8 mouse cellular contexts compared by ENCODE assay signal in the genomic region with DNA sequence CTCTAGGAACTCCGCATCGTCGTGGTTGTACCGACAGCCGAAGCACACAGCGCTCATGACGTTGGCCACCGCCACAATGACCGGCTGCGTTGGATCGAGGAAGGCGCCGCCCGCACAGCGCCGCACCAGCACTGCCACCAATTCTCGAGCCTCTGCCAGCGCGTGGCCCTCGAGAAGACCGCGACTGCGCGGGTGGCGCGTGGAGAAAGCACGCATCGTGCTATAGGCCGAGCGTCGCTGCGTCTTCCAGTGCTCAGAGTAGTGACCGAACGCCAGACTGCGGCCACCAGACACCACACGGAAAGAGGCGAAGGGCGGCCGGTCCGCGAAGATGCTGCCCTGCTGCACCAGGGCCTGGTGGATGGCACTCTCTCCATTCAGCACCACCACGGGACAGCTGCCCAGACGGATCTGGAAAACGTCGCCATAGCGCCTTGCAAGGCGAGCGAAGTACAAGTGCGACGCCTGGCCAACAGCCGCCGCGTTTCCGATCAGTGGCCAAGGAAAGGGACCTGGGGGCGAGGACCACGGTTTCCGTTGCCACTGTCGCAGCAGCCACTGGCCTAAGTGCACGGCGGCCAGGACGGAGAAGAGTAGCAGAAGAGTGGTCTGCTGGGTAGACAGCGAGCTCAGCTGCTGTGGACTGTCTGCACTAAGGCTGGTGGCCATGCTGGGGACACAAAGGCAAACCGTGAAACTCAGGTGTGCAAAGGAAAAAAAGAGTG. TPM values are rescaled to one million over a fixed set of nuclear protein-coding genes. Genes with fewer than 3 reads are reported as not detected.
DNase-seq lines count a peak whose midpoint lies in the region; ATAC-seq and TF ChIP-seq lines count a peak whose summit lies in the region.

No protein-coding gene starts in this region.

- ATAC-seq in forebrain, postnatal 0 days: peak; percentile 38
- 0 out of 2 replicates have a peak, but pooled peaks have one; percentile 11 for ATAC-seq in kidney, embryonic 16.5 days (ENCODE audit: low FRiP score, low TSS enrichment)

- no peak for TF ChIP-seq CTCF in lung, adult 2 months (IDR thresholded peaks at IDR 0.05; ENCODE audit: insufficient read depth, low read length)
- TF ChIP-seq CTCF in bone marrow, adult 2 months (IDR thresholded peaks at IDR 0.05; ENCODE audit: control insufficient read depth, insufficient read depth, low read length): no peak
- no peak for TF ChIP-seq CTCF in forebrain, postnatal 0 days (IDR thresholded peaks at IDR 0.05; ENCODE audit: low read depth)

- peaks cover 43% of the 10 kb centered on the region for H3K27me3 ChIP-seq in forebrain, postnatal 0 days (ENCODE audit: insufficient read depth, low read length)
- peaks cover 27% of the 10 kb centered on the region for H3K27me3 ChIP-seq in kidney, embryonic 16.5 days (ENCODE audit: insufficient read depth, low read length)
- peaks cover 98% of the 10 kb centered on the region for H3K27me3 ChIP-seq in midbrain, embryonic 10.5 days (ENCODE audit: low read depth, poor library complexity, severe bottlenecking)

- H3K4me2 ChIP-seq in forebrain, postnatal 0 days (ENCODE audit: low read depth): peak overlapping the region; percentile 93
- peak overlapping the region; percentile 89 for H3K4me2 ChIP-seq in kidney, embryonic 16.5 days (replicated peaks; ENCODE audit: low read depth, low read length)

- H3K4me3 ChIP-seq in lung, adult 2 months (replicated peaks; ENCODE audit: extremely low read depth, low read depth, low read length): peak overlapping the region; percentile 9
- H3K4me3 ChIP-seq in bone marrow, adult 2 months (replicated peaks; ENCODE audit: control insufficient read depth, low read depth, low read length): no peak overlapping the region
- H3K4me3 ChIP-seq in forebrain, postnatal 0 days (ENCODE audit: low read depth, low read length): peak overlapping the region; percentile 44
- H3K4me3 ChIP-seq in kidney, embryonic 16.5 days (ENCODE audit: low read length): peak overlapping the region; percentile 56
- peak overlapping the region; percentile 63 for H3K4me3 ChIP-seq in midbrain, embryonic 10.5 days

- H3K9ac ChIP-seq in forebrain, postnatal 0 days: peak overlapping the region; percentile 18; the same call in 1 of the 2 replicates
- peak overlapping the region; percentile 69 for H3K9ac ChIP-seq in kidney, embryonic 16.5 days (replicated peaks; ENCODE audit: low read length)

- WGBS in lung, adult 2 months: under 1% methylated on average over 63 of the region's 63 CpGs
- 2% methylated on average over 63 of the region's 63 CpGs for WGBS in bone marrow, adult 2 months
- 2% methylated on average over 63 of the region's 63 CpGs for WGBS in forebrain, postnatal 0 days
- WGBS in kidney, embryonic 16.5 days: under 1% methylated on average over 63 of the region's 63 CpGs
- WGBS in midbrain, embryonic 10.5 days: under 1% methylated on average over 63 of the region's 63 CpGs

- DNase-seq in lung, adult 2 months: peak; percentile 31
- DNase-seq in lung, postnatal 25 days (ENCODE audit: low spot score): no peak
- DNase-seq in forebrain, postnatal 0 days: peak; percentile 63
- DNase-seq in midbrain, embryonic 10.5 days (ENCODE audit: low spot score): peak; percentile 75
- peak; percentile 22 for DNase-seq in yolk sac, embryonic 10.5 days (ENCODE audit: low spot score)
- no peak for DNase-seq in frontal cortex, adult 2 months (ENCODE audit: extremely low spot score in 1 of 2, low spot score in 1 of 2)

- no peaks in the 10 kb centered on the region for H3K36me3 ChIP-seq in forebrain, postnatal 0 days (ENCODE audit: insufficient read depth)
- H3K36me3 ChIP-seq in kidney, embryonic 16.5 days (ENCODE audit: insufficient read depth, low read length): no peaks in the 10 kb centered on the region
- no peaks in the 10 kb centered on the region for H3K36me3 ChIP-seq in midbrain, embryonic 10.5 days

- TF ChIP-seq POLR2A in lung, adult 2 months (IDR thresholded peaks at IDR 0.05; ENCODE audit: borderline replicate concordance, extremely low read depth, low read depth, low read length): no peak
- peak; percentile 12; the same call in 1 of the 2 replicates for TF ChIP-seq POLR2A in bone marrow, adult 2 months (IDR thresholded peaks at IDR 0.05; ENCODE audit: borderline replicate concordance, control insufficient read depth, low read depth, low read length)

- 0 out of 2 replicates have a peak overlapping the region, but pooled peaks have one; percentile 12 for H3K27ac ChIP-seq in bone marrow, adult 2 months (ENCODE audit: control insufficient read depth, insufficient read depth, low read depth, low read length, poor library complexity)
- no peak overlapping the region for H3K27ac ChIP-seq in forebrain, postnatal 0 days (ENCODE audit: low read depth, low read length)
- H3K27ac ChIP-seq in kidney, embryonic 16.5 days (ENCODE audit: low read length): peak overlapping the region; percentile 37; the same call in 1 of the 2 replicates
- H3K27ac ChIP-seq in midbrain, embryonic 10.5 days (replicated peaks): peak overlapping the region; percentile 28; the same call in 1 of the 2 replicates

- H3K4me1 ChIP-seq in lung, adult 2 months (ENCODE audit: control insufficient read depth, insufficient read depth, low read length): peaks cover 11% of the 10 kb centered on the region; the same call in 1 of the 2 replicates
- H3K4me1 ChIP-seq in bone marrow, adult 2 months (ENCODE audit: control insufficient read depth, insufficient read depth, low read length): no peaks in the 10 kb centered on the region; the same call in 1 of the 2 replicates
- H3K4me1 ChIP-seq in forebrain, postnatal 0 days (ENCODE audit: insufficient read depth): peaks cover 9% of the 10 kb centered on the region; the same call in 1 of the 2 replicates
- H3K4me1 ChIP-seq in kidney, embryonic 16.5 days (ENCODE audit: insufficient read depth, low read length): peaks cover 31% of the 10 kb centered on the region
- H3K4me1 ChIP-seq in midbrain, embryonic 10.5 days: peaks cover 47% of the 10 kb centered on the region

- H3K9me3 ChIP-seq in forebrain, postnatal 0 days (ENCODE audit: low read length): no peaks in the 10 kb centered on the region
- H3K9me3 ChIP-seq in kidney, embryonic 16.5 days (ENCODE audit: low read length): no peaks in the 10 kb centered on the region
- no peaks in the 10 kb centered on the region for H3K9me3 ChIP-seq in midbrain, embryonic 10.5 days (replicated peaks)

RNA-seq across cellular contexts. Expression of a gene that starts 1.1 kb away (rescaled TPM):
- polyA plus RNA-seq in lung, adult 2 months (2012; rRNA removed): 7.3 and 9.5 TPM in 2 replicates
- polyA plus RNA-seq in bone marrow, adult 2 months (2011; ENCODE audit: insufficient read depth, insufficient read length, low replicate concordance, missing spikeins): 1.1 and 4.2 TPM in 2 replicates
- 5.7 and 7.5 TPM in 2 replicates for total RNA-seq in forebrain, postnatal 0 days (2014; rRNA removed)
- 5.2 and 5.4 TPM in 2 replicates for polyA plus RNA-seq in forebrain, postnatal 0 days (2015; fragmentation: Nextera tagmentation; extraction: Ambion mirVana)
- 18.5 and 18.6 TPM in 2 replicates for polyA plus RNA-seq in kidney, embryonic 16.5 days (2015; fragmentation: Nextera tagmentation; extraction: Ambion mirVana)
- 1.5 and 1.7 TPM in 2 replicates for polyA plus RNA-seq in midbrain, embryonic 10.5 days (2016; fragmentation: Nextera tagmentation; extraction: Ambion mirVana)
- polyA plus RNA-seq in frontal cortex, adult 2 months (2012; rRNA removed): 5.1 and 5.2 TPM in 2 replicates

Comparison
In these comparisons a context has a peak if more than half of its experiments do, and no peak if none do; other contexts are left out.
1. DNase-seq: peak in lung, adult 2 months (single experiment), forebrain, postnatal 0 days (single experiment), midbrain, embryonic 10.5 days (single experiment) and yolk sac, embryonic 10.5 days (single experiment); none in lung, postnatal 25 days (single experiment) and frontal cortex, adult 2 months (0 of 2).